Mouse (Mus musculus) lung, adult 18-20 months (tissue): ENCODE data around the gene Ints1.

Source experiments
- DNase-seq, 2 experiments: peaks; one replicate each; pipeline ENCODE4 v3.0.0; 2022; ENCODE audit warnings: mixed read lengths in 2 of 2

Ints1 gene

GRCm38 (mm10) chr5:139702905-139703304, 72.6 kb downstream of the Ints1 start:
- no peak for DNase-seq

GRCm38 (mm10) chr5:139702236-139702635, 73.2 kb downstream of the Ints1 start:
- DNase-seq: no peak
